Comparison of ENCODE assay signal across 8 mouse cellular contexts in the genomic region with DNA sequence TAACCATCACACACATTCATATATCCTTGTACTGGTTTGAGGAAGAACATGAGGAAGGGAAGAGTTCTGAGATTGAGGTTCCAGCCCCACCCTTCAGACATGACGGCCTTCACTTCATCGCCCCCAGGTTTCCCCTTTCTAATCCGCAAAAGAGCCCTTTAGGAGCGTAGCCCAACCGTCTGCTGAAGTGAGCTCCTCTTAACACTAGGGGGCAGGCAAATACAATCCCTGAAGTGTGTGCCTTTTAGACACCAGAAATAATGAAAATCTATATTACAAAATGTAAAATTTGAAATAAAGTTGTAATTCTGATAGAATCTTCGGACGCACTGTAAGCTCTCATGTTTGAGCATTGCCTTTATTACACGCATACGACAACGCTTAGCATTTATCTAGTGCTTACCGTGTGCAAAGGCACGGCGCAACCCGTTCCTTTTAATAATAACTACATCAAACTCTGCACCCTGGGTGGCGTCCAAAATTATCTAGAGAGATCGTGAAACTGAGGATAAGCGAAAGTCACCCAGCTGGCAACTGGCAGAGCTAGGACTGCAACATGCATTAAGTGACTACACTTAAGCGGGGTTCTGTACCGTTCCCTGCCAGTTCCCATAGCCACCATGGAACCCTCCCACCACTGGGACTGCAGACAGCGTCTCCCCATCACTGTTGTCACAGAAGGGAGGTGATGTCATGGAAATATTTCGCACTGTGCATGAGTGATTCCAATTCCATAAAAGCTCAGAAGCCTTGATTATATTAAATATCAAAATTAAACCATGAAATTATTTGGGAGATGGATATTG.
DNase-seq lines count a peak whose midpoint lies in the region; ATAC-seq and TF ChIP-seq lines count a peak whose summit lies in the region.

No protein-coding gene starts in this region.

- peak; percentile 56 for DNase-seq in limb, embryonic 11.5 days (ENCODE audit: low spot score)
- DNase-seq in limb, embryonic 10.5 days (ENCODE audit: low spot score) = no peak
- peak; percentile 41 for DNase-seq in adrenal gland, postnatal 14 days
- peak; percentile 73 for DNase-seq in embryonic facial prominence, embryonic 14.5 days (ENCODE audit: low spot score)
- DNase-seq in induced T-regulatory cell, adult 2 months (ENCODE audit: low read depth) = peak; percentile 19
- DNase-seq in lung, embryonic 14.5 days = peak; percentile 88
- peak; percentile 30 for DNase-seq in retina, postnatal 7 days (ENCODE audit: low read depth, low spot score)

- no peak overlapping the region for H3K9ac ChIP-seq in limb, embryonic 11.5 days (ENCODE audit: low read length)
- no peak overlapping the region for H3K9ac ChIP-seq in embryonic facial prominence, embryonic 14.5 days (ENCODE audit: low read depth, low read length)
- no peak overlapping the region for H3K9ac ChIP-seq in lung, embryonic 14.5 days

- no peaks in the 10 kb centered on the region for H3K36me3 ChIP-seq in limb, embryonic 11.5 days (ENCODE audit: control insufficient read depth, insufficient read depth, low read length)
- no peaks in the 10 kb centered on the region for H3K36me3 ChIP-seq in limb, embryonic 10.5 days
- no peaks in the 10 kb centered on the region for H3K36me3 ChIP-seq in embryonic facial prominence, embryonic 14.5 days (ENCODE audit: control insufficient read depth, insufficient read depth, low read length)
- H3K36me3 ChIP-seq in lung, embryonic 14.5 days (ENCODE audit: insufficient read depth) = no peaks in the 10 kb centered on the region

- no peak overlapping the region for H3K4me3 ChIP-seq in limb, embryonic 11.5 days (ENCODE audit: low read depth, low read length)
- H3K4me3 ChIP-seq in limb, embryonic 10.5 days = no peak overlapping the region
- no peak overlapping the region for H3K4me3 ChIP-seq in embryonic facial prominence, embryonic 14.5 days (ENCODE audit: low read depth, low read length)
- no peak overlapping the region for H3K4me3 ChIP-seq in lung, embryonic 14.5 days (ENCODE audit: low read depth, low read length)

- no peaks in the 10 kb centered on the region for H3K4me1 ChIP-seq in limb, embryonic 11.5 days (ENCODE audit: control insufficient read depth, insufficient read depth, low read length)
- H3K4me1 ChIP-seq in limb, embryonic 10.5 days = peaks cover 3% of the 10 kb centered on the region
- H3K4me1 ChIP-seq in embryonic facial prominence, embryonic 14.5 days (ENCODE audit: control insufficient read depth, insufficient read depth, low read length) = peaks cover 6% of the 10 kb centered on the region; the same call in 1 of the 2 replicates
- no peaks in the 10 kb centered on the region for H3K4me1 ChIP-seq in lung, embryonic 14.5 days (ENCODE audit: insufficient read depth)

- no peak overlapping the region for H3K27ac ChIP-seq in limb, embryonic 11.5 days (replicated peaks; ENCODE audit: low read depth, low read length)
- H3K27ac ChIP-seq in limb, embryonic 10.5 days = no peak overlapping the region
- H3K27ac ChIP-seq in embryonic facial prominence, embryonic 14.5 days (replicated peaks; ENCODE audit: low read depth, low read length) = no peak overlapping the region
- no peak overlapping the region for H3K27ac ChIP-seq in lung, embryonic 14.5 days (ENCODE audit: low read depth)

- no peaks in the 10 kb centered on the region for H3K27me3 ChIP-seq in limb, embryonic 11.5 days (ENCODE audit: control insufficient read depth, insufficient read depth, low read length)
- H3K27me3 ChIP-seq in limb, embryonic 10.5 days (ENCODE audit: low read depth, poor library complexity, severe bottlenecking) = no peaks in the 10 kb centered on the region
- no peaks in the 10 kb centered on the region for H3K27me3 ChIP-seq in embryonic facial prominence, embryonic 14.5 days (replicated peaks; ENCODE audit: control insufficient read depth, insufficient read depth, low read length)
- no peaks in the 10 kb centered on the region for H3K27me3 ChIP-seq in lung, embryonic 14.5 days (ENCODE audit: insufficient read depth, low read length)

- H3K9me3 ChIP-seq in limb, embryonic 11.5 days (ENCODE audit: control insufficient read depth, low read length) = no peaks in the 10 kb centered on the region
- H3K9me3 ChIP-seq in limb, embryonic 10.5 days (replicated peaks) = no peaks in the 10 kb centered on the region
- no peaks in the 10 kb centered on the region for H3K9me3 ChIP-seq in embryonic facial prominence, embryonic 14.5 days (ENCODE audit: control insufficient read depth, low read length)
- no peaks in the 10 kb centered on the region for H3K9me3 ChIP-seq in lung, embryonic 14.5 days (ENCODE audit: low read depth, low read length)

- no peak overlapping the region for H3K4me2 ChIP-seq in limb, embryonic 11.5 days (ENCODE audit: low read depth, severe bottlenecking)
- H3K4me2 ChIP-seq in embryonic facial prominence, embryonic 14.5 days (ENCODE audit: low read depth, low read length) = 0 out of 2 replicates have a peak overlapping the region, but pooled peaks have one; percentile 3
- H3K4me2 ChIP-seq in lung, embryonic 14.5 days = peak overlapping the region; percentile 6; the same call in 1 of the 2 replicates

- ATAC-seq in limb, embryonic 11.5 days (ENCODE audit: insufficient number of reproducible peaks, low FRiP score, low TSS enrichment, low read depth) = no peak
- 0 out of 2 replicates have a peak, but pooled peaks have one; percentile 28 for ATAC-seq in embryonic facial prominence, embryonic 14.5 days (ENCODE audit: low read depth)
- peak; percentile 70; the same call in 1 of the 2 replicates for ATAC-seq in lung, embryonic 14.5 days (ENCODE audit: insufficient read depth)
- no peak for ATAC-seq in erythroblast, adult 5-6 weeks (replicated peaks; ENCODE audit: low FRiP score, poor library complexity, severe bottlenecking)

- TF ChIP-seq CTCF in lung, embryonic 14.5 days (IDR thresholded peaks at IDR 0.05; ENCODE audit: low read depth) = peak; percentile 87

- WGBS in limb, embryonic 11.5 days = 63% methylated on average over 21 of the region's 21 CpGs
- 66% methylated on average over 21 of the region's 21 CpGs for WGBS in limb, embryonic 10.5 days
- WGBS in embryonic facial prominence, embryonic 14.5 days = 43% methylated on average over 21 of the region's 21 CpGs
- WGBS in lung, embryonic 14.5 days = 40% methylated on average over 21 of the region's 21 CpGs

Comparison
In these comparisons a context has a peak if more than half of its experiments do, and no peak if none do; other contexts are left out.
1. ATAC-seq: peak in embryonic facial prominence, embryonic 14.5 days (single experiment) and lung, embryonic 14.5 days (single experiment); none in limb, embryonic 11.5 days (single experiment) and erythroblast, adult 5-6 weeks (single experiment).